Mouse (Mus musculus) C2C12 (cell line): ENCODE data around the gene Hnrnpa1.

ENCODE experiments used
- CTCF ChIP-seq: IDR thresholded peaks from one replicate; pipeline ENCODE4 v1.5.1; 2011; ENCODE audit not compliant: control insufficient read depth, insufficient read depth, insufficient read length
- USF1 ChIP-seq: IDR thresholded peaks from one replicate; pipeline ENCODE4 v1.6.1; 2011; ENCODE audit warnings: low read depth, mild to moderate bottlenecking, control low read depth, moderate library complexity

DNA sequence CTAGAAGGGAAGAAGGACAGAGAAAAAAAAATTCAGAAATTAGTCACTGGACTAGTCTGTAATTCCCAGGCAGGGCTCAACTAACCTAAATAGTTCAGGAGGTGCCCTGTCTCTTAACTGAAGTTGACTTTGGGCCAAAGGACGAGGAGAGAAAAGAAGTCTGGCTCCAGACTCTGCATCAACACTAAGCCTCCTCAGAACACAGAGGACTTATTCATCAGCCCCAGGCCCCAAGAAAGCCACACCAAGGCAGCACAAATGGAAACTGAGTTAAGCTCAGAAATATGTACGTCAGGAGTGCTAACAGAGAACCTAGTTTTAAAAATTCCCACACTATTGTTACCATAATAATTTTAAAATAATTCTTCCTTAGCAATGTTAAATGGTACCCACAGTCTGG is 26.1 kb upstream of the Hnrnpa1 start:
- TF ChIP-seq USF1 = no peak
- no peak for TF ChIP-seq CTCF
